Mouse (Mus musculus) mouse embryonic stem cell (cell line): ENCODE measurements around the gene Akip1.

ENCODE experiments used
- in situ Hi-C, 2 experiments: fragments of 300-500 bp; cut with MboI; formaldehyde crosslinking; loops; 1 replicate in 1 of 2; 3 replicates in 1 of 2; pipeline ENCODE4 v1.14.3; 2019 to 2020; ENCODE audit warnings: low sequenced_read_pairs in 2 of 2, low pct_unique_long_range_greater_than_20kb in 1 of 2, mixed read lengths in 1 of 2; ENCODE audit not compliant: unreplicated experiment in 1 of 2

Akip1 gene

GRCm38 (mm10) chr7:109752008-109752925 is 48.8 kb downstream of the Akip1 start, which contains the start of gene Tmem9b:
Gene Tmem9b (minus strand): TSS chr7:109752875.
- in situ Hi-C loops = no loop called here

GRCm38 (mm10) chr7:109754034-109754433 is 50.5 kb downstream of the Akip1 start:
- in situ Hi-C loops = no loop called here

GRCm38 (mm10) chr7:109756291-109756690 is 52.8 kb downstream of the Akip1 start:
- in situ Hi-C loops = no loop called here
